Mouse (Mus musculus): ENCODE results near the gene D2hgdh.
"Not testable (repeated sequence)": the region's sequence is repeated elsewhere in the genome, so short reads cannot be mapped to it uniquely, and the experiment has no call there.

DNA sequence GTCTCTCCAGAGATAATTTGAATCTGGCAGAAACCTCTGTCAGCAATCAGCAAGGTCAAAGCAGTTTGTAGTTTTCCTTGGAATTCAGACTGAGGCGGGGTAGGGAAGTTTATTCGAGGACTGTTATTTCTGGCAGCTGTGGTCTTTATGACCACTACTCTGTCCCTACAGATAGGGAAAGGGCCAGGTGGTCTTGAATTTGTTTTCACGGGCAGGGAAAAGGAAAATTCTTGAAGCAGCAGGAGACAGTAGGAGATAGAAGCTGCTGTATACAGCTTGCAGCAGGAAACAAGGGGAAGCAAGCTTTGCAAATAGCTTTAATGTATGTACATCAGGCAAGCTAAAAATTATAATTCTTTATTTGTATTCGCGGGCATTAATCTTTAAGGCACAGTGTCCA is 76.6 kb downstream of the D2hgdh start:
- TF ChIP-seq CHD2 (IDR thresholded peaks at IDR 0.05; ENCODE audit: low read depth, low read length); ZNF384 (IDR thresholded peaks at IDR 0.05; ENCODE audit: low read depth, low read length); MAFK (IDR thresholded peaks at IDR 0.05; ENCODE audit: insufficient read depth, low read depth, low read length); ZC3H11A (IDR thresholded peaks at IDR 0.05; ENCODE audit: borderline replicate concordance, low read depth, low read length): not testable (repeated sequence)
